Mouse (Mus musculus) brain, embryonic 18.5 days (tissue): ENCODE results near the gene Filip1.

Source experiments
- DNase-seq: peaks from one replicate; pipeline ENCODE4 v3.0.0-alpha.2; 2012; ENCODE audit warnings: low read depth, low spot score

Gene Filip1

GRCm38 (mm10) chr9:79950038-79950437 lies 62.6 kb downstream of the Filip1 start:
- DNase-seq = no peak

DNA sequence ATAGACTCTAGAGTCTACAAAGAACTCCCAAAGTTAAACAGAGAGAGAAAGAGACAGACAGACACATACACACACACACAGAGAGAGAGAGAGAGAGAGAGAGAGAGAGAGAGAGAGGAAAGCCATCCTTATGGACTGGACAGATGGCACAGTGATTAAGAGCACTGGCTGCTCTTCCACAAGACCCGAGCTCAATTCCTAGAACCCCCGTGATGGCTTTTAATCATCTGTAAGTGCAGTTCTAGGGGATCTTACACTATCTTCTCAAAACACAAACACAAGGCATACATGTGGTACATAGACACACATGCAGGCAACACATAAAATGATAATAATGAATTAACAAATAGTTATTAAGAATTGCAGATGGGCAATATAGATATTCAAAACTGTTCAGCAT lies 64.3 kb downstream of the Filip1 start:
- DNase-seq = no peak

DNA sequence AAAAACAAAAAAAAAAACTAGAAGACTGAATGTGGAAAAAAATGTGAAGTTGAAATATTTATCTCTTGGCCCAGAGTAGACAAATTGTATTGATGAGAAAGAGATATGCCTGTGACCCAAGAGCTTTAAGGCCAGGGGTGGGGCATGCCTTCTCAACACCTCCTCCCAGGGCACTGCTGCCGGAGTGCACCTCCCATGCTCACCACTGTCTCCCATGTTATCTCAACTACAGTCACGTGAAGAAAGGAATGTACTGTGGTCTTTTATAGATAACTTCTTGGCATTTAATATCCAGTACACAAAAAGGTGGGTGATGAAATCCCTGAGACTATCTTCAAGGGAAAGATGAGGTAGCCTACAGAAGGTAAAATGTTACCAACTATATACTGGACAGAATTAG lies 64.7 kb downstream of the Filip1 start:
- DNase-seq = no peak

- DNase-seq = no peak
These were observed 65.2 kb downstream of the Filip1 start for GRCm38 (mm10) chr9:79947414-79947813.

DNA sequence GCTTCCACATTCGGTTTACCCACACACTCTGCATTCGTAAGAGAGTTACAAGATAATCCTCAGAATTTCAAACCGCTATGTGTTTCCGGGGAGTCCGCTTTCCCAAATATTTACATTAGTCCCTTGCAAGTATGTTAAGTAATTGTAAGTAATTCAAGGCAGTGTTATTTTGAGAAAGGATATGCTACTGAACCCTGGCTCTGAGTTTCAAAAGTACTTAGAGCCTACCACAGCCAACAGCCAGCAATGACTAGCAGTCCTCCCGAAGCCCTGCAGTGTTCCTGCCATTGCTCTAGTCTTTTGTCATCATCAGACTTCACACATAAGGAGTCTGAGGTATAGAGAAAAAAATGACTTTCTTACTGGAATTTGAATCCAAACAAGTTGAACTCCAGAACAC lies 67.8 kb downstream of the Filip1 start:
- no peak for DNase-seq

GRCm38 (mm10) chr9:79943986-79944385 lies 68.7 kb downstream of the Filip1 start:
- DNase-seq = no peak

DNA sequence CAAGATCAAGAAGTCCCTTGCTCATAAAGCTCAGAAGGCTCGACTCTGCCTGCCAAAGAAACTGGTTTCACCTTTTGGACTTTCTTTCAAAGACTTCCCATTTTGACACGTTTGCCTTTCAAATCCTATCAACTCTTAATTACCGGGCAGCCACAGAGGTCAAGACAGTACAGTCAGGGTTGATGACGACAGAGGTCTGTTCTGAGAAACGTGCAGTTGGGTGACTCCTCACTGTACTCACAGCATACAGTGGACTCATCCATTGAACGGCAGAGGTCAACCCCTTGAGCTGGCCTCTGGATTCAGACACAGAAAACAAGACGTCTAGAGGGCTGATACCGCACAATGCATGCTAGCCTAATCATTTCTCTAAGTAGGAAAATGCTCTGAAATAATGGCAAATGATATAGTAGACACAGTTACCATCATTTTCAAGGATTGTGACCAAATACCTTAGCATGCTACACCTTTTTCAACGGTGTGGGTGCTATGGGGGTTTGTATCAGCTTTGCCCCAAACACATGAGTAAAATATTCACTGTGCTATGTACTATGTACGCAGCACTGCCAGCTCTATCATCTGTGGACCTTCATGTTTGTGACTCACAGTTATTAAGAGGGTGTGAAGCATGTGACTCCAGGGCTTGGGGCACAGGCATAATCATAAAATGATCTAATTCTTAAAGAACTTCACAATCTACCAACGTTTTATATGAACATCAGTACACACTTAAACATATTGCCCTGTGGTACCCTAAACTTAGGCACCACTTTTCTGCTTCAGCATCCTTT lies 74.0 kb downstream of the Filip1 start:
- no peak for DNase-seq

DNA sequence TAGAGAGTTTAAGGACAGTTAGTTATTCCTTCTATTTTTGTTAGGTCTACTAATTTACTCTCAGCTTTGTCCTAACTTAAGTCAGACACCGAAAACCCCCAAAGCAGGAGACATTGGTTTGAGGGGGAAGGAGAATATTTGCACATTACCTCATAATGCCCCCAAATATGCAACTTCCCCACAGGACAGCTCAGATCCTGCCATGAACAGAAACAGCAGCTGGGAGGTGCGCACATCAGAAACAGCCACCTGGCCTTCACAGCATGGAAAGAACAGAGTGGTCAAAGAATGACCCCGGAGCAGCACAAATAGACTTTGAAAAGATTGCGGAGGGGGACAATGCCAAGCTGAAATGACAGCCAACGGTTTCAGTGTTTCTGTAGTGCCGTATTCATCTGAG lies 75.1 kb downstream of the Filip1 start:
- no peak for DNase-seq

DNA sequence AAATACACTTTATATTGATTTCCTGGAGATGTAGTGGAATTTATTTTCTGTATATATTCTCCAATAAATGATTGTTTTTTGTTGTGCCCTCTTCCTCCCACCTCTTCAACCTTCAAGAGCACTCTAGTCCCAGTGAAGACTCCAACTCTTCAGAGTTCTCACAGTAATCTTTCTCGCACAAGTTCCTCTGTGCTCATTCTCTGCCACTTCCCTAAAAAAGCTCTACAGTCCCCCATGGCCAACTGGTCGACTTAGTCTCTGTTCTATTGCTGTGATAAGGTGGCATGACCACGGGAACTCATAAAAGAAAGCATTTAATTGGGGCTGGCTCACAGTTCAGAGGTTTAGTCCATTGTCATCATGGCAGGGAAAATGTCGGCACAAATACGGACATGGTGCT lies 80.1 kb downstream of the Filip1 start:
- DNase-seq = no peak

GRCm38 (mm10) chr9:79928092-79928491 lies 84.6 kb downstream of the Filip1 start:
- DNase-seq = no peak

- no peak for DNase-seq
These were observed 85.3 kb downstream of the Filip1 start for GRCm38 (mm10) chr9:79927156-79927870.

DNA sequence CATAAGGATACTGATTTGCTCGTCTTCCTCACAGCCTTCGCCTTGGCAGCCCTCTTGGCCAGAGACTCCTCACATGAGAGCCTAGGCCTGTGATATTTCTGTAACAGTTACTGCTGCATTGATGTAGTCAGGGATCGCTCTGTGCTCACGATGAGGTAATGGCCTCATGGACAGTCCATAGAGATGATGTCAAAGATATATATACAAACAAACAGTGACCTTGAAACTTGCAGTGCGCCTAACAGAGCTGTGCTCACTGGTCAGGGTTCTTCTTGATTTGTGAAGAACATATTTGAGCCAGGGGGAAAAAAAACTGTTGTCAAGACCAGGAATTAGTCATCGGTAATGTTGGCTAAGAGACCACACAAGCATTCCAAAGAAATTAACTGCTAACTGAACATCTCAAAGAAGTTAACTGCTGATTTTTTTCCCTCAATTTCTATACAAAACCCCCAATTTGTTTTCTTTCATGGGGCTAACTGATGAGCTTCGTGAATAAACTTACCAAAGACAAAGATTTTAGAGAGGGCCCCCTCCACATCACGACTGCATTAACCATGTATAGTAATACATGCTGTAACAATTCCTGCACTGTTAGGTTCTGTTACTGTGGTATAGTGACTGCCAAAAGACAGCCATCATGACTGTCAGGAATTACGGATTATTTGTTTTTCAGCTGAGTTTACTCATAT lies 86.0 kb downstream of the Filip1 start:
- no peak for DNase-seq

DNA sequence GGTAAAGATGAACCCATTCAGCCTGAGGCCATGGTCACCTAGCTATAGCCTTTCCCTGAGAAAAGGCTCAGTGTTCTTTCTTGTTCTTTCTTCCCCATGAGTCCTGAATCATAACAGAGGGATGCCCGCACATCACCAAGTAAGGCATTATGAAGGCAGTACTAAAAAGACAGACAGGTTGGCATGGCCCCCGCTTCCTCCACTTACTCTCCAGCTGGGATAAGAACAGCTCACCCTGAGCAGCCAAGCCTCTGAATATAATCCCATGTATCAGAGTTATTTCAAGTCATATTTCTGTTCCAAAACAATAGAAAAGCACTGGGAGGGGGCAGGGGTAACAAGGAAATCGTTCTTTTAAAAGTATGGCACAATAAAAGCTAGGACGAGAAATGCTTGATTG lies 86.7 kb downstream of the Filip1 start:
- DNase-seq = no peak

- no peak for DNase-seq
These were observed 89.4 kb downstream of the Filip1 start for GRCm38 (mm10) chr9:79923262-79923661.

DNA sequence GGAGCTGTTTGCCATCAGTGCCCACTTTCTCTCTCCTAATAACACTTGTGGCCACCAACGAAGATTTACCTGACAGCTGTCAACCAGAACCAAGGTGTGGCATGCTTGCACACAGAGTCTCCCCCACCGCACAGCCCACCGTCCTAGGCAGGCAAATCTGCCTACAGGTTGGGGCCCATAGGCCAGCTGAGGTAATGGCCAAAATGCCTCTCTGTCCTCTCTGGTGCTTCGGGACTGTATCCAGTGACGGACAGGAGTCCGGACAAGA lies 90.2 kb downstream of the Filip1 start:
- no peak for DNase-seq

- no peak for DNase-seq
These were observed 90.8 kb downstream of the Filip1 start for GRCm38 (mm10) chr9:79921701-79922492.

DNA sequence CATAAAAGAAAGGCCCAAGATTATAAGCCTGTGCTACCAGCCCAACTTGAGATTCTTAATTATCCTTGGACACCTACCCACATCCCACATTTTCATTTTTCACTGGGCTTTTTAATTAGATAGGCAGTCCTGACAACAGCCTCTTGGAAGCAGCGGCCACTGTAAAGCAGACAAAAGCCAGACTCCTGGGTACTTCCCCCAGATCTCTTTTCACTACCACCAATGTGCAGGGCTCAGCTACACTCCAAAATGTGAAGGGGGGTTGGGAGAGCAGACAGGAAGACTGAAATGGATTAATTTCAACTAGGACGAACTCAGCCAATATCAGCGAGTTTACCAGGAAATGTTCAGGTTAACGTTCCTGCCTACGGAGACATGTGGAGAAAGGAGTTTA lies 92.1 kb downstream of the Filip1 start:
- no peak for DNase-seq

DNA sequence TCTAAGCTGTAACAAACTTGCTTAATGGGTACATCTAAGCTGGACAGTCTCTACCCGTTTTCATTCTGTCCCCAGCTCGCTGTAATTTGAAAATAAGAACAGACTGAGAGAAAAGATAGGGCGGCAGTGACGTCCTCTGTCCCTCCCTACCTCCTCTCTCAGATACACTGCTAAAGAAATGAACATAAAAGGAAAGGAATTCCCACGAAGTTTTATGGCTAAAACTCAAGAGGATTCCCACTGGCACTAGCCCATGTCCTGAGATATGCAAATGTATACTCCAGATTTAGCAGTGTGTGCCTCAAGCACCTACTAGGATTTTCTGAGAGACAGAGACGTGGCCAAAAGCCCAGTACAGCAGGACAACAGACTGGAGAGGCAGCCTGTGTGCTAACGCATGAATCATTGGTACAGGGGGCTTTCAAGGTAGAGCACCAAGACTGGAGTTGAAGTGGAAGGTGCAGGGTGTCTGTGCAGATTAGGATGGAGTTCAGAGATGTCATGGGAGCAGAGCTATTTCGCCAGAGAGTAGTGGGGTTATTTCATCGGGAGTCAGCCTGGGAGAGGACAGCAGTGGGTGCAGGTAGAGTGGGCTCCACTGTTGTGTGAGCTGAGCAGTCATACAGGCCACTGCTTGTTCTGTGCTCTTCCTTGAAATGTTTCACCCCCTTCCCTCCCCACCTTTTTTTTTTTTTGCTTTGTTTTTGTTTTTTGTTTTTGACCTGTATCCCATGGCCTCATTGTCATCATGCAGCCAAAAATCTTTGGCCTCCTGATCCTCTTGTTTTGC lies 92.7 kb downstream of the Filip1 start:
- no peak for DNase-seq

- DNase-seq = no peak
These were observed 93.3 kb downstream of the Filip1 start for GRCm38 (mm10) chr9:79919303-79919721.

DNA sequence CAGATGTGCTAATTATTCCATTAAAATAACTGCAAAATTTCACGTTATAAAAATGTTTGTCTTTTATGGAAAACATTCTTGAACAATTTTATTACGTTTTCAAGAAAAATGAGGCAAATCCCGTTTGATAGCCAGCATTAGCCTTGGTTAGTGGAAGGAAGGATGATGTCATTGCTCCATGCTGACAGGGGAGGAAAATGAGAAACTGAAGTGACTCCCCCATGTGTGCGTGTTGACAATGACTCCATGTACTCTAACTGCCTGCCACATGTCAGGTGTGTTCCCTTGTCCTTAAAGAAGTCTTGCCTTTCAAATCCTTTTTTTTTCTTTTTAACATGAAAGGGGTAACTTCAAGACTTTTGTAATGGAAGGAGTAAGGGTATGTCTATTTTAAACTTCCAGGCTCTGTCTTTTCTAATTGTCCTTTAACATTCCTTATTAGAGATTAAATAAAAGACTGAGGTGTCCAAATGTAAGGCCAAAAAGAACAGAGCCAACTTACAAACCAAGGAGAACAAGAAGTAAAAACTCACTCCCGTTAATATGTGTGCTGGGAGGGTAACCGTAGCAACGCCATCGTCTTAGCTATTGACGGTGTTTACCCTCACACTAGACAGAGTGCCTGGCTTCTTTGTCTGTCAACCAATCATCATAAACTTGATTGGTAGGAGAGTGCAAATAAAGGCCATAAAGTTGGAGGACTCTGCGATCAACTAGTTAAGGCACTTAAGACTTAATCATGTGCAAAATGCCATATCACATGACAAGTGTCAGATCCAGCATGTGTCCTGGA lies 94.1 kb downstream of the Filip1 start:
- DNase-seq = no peak
